Mouse (Mus musculus): ENCODE data around the gene Rad9a. TPM values are rescaled to one million over a fixed set of nuclear protein-coding genes. Genes with fewer than 3 reads are reported as not detected.
"Not testable (repeated sequence)": the region's sequence is repeated elsewhere in the genome, so short reads cannot be mapped to it uniquely, and the experiment has no call there.

Gene Rad9a
- total RNA-seq (2021), result 1 to 10 TPM; 5.2 to 5.3 TPM

GRCm38 (mm10) chr19:4201291-4201909 lies at the start of gene Rad9a:
Gene Rad9a, minus strand, starts transcription at chr19:4201662.
- intact Hi-C loops (cut with DNase I), result no loop called here
- peak; percentile 91 to 94 for DNase-seq

- DNase-seq; intact Hi-C loops (cut with DNase I): not testable (repeated sequence)
Measured at GRCm38 (mm10) chr19:4248683-4249082, 47.2 kb upstream of the Rad9a start.

- intact Hi-C loops (cut with DNase I), result no loop called here
- no peak for DNase-seq
Measured at GRCm38 (mm10) chr19:4247010-4247409, 45.5 kb upstream of the Rad9a start.

- no peak for DNase-seq
- intact Hi-C loops (cut with DNase I), result loop anchor here (5.0 kb wide), 1 partner anchor 37 kb away; no protein-coding TSS in a partner anchor
Measured at GRCm38 (mm10) chr19:4244775-4245174, 43.3 kb upstream of the Rad9a start.

- DNase-seq, result no peak
- intact Hi-C loops (cut with DNase I), result loop anchor here (5.0 kb wide), 1 partner anchor 35 kb away; no protein-coding TSS in a partner anchor
Measured at GRCm38 (mm10) chr19:4242416-4242815, 41.0 kb upstream of the Rad9a start.

- intact Hi-C loops (cut with DNase I), result loop anchor here (5.0 kb wide), 1 partner anchor 33 kb away; no protein-coding TSS in a partner anchor
Measured at GRCm38 (mm10) chr19:4240247-4240668, 38.8 kb upstream of the Rad9a start.

GRCm38 (mm10) chr19:4234548-4234947 lies 33.1 kb upstream of the Rad9a start:
- intact Hi-C loops (cut with DNase I), result no loop called here
- DNase-seq, result no peak

More at GRCm38 (mm10) chr19:4240247-4240668, 38.8 kb upstream of the Rad9a start:
- DNase-seq, result no peak

GRCm38 (mm10) chr19:4232651-4233050 lies 31.2 kb upstream of the Rad9a start:
- no peak for DNase-seq

GRCm38 (mm10) chr19:4232186-4232572 lies 30.7 kb upstream of the Rad9a start:
- DNase-seq, result no peak
- intact Hi-C loops (cut with DNase I), result no loop called here

More at GRCm38 (mm10) chr19:4232651-4233050, 31.2 kb upstream of the Rad9a start:
- intact Hi-C loops (cut with DNase I), result no loop called here

GRCm38 (mm10) chr19:4231253-4232185 lies 30.1 kb upstream of the Rad9a start, which contains the start of gene Pold4:
Gene Pold4, plus strand, starts transcription at chr19:4231899.
- intact Hi-C loops (cut with DNase I), result no loop called here
- DNase-seq, result peak; percentile 97

- intact Hi-C loops (cut with DNase I), result no loop called here
- DNase-seq, result no peak
Measured at GRCm38 (mm10) chr19:4230415-4230814, 29.0 kb upstream of the Rad9a start.

- intact Hi-C loops (cut with DNase I), result loop anchor here (2.0 kb wide), 3 partner anchors 59 to 211 kb away; no protein-coding TSS in a partner anchor
Measured at GRCm38 (mm10) chr19:4229451-4230076, 28.1 kb upstream of the Rad9a start.

GRCm38 (mm10) chr19:4228891-4229290 lies 27.4 kb upstream of the Rad9a start:
- intact Hi-C loops (cut with DNase I), result loop anchor here (1.0 to 2.0 kb wide), 6 partner anchors 22 to 210 kb away; no protein-coding TSS in a partner anchor
- no peak for DNase-seq

More at GRCm38 (mm10) chr19:4229451-4230076, 28.1 kb upstream of the Rad9a start:
- DNase-seq, result no peak

- DNase-seq, result peak; percentile 76 to 80
- intact Hi-C loops (cut with DNase I), result loop anchor here (1.0 to 2.0 kb wide), 6 partner anchors 21 to 209 kb away; no protein-coding TSS in a partner anchor
Measured at GRCm38 (mm10) chr19:4227894-4228678, 26.6 kb upstream of the Rad9a start.

- intact Hi-C loops (cut with DNase I), result no loop called here
- no peak for DNase-seq
Measured at GRCm38 (mm10) chr19:4227446-4227845, 26.0 kb upstream of the Rad9a start.

GRCm38 (mm10) chr19:4226779-4227178 lies 25.3 kb upstream of the Rad9a start:
- intact Hi-C loops (cut with DNase I), result no loop called here
- DNase-seq, result no peak

GRCm38 (mm10) chr19:4222165-4222564 lies 20.7 kb upstream of the Rad9a start:
- intact Hi-C loops (cut with DNase I), result no loop called here
- DNase-seq, result no peak

GRCm38 (mm10) chr19:4220957-4221743 lies 19.7 kb upstream of the Rad9a start:
- DNase-seq, result no peak
- intact Hi-C loops (cut with DNase I), result no loop called here

- intact Hi-C loops (cut with DNase I), result no loop called here
- no peak for DNase-seq
Measured at GRCm38 (mm10) chr19:4220416-4220815, 19.0 kb upstream of the Rad9a start.
